Mouse (Mus musculus): ENCODE results near the gene Fam172a.

DNA sequence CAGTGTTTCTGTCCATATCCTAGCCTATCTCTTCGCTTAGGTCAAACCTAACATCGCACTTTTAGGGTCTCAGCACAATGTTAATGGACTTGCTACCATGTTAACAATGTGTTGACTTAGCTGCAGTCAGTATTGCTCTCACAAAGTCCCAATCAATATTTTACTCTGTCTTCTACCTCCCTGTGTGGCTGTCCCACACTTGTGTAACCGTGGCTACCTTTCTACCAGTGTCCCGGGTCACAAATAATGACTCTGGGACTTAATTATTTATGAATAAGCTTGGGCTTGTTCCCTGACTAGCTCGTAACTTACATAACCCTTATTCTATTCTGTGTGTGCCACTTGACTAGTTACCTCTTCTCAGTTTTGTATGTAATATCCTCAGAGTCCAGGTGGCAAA is 455.6 kb downstream of the Fam172a start:
- no peak for TF ChIP-seq CTCF (IDR thresholded peaks at IDR 0.05)
- no peak for TF ChIP-seq POLR2A (IDR thresholded peaks at IDR 0.05; ENCODE audit: insufficient read depth, low read depth, low read length)

Measured in heart, adult 2 months (tissue).